Mouse (Mus musculus): Measurements from ENCODE around the gene Zmym5. TPM values are rescaled to one million over a fixed set of nuclear protein-coding genes. Genes with fewer than 3 reads are reported as not detected.
A peak's percentile ranks its signal among the peaks of the same experiment; 100 is the strongest.
"Not testable (repeated sequence)": the region's sequence is repeated elsewhere in the genome, so short reads cannot be mapped to it uniquely, and the experiment has no call there.

The Zmym5 gene
- polyA plus RNA-seq, 1 experiment from 2014 or later, result 34.9 TPM

GRCm38 (mm10) chr14:56776571-56777238 is 34.8 kb downstream of the Zmym5 start:
- TF ChIP-seq CTCF (IDR thresholded peaks at IDR 0.05), result peak; percentile 48
- POLR2A ChIA-PET, result interaction anchor here (0.6 to 0.8 kb wide), 5 partner anchors 14 to 41 kb away, joined by 3 to 10 read pairs (median 4); no protein-coding TSS in a partner anchor
- CTCF ChIA-PET, result interaction anchor here (0.9 to 1.4 kb wide), 2 partner anchors 19 to 88 kb away, joined by 3 read pairs; no protein-coding TSS in a partner anchor
- H3K27me3 ChIP-seq, result no peaks in the 10 kb centered on the region
- ATAC-seq (no peak), DNase-seq (ENCODE audit: low read depth, low spot score) (no peak)
- in situ Hi-C loops (cut with MboI; ENCODE audit: low pct_unique_long_range_greater_than_20kb), result no loop called here

- DNase-seq (ENCODE audit: low read depth, low spot score) (no peak), ATAC-seq (no peak)
- in situ Hi-C loops (cut with MboI; ENCODE audit: low pct_unique_long_range_greater_than_20kb), result no loop called here
- H3K27me3 ChIP-seq, result no peaks in the 10 kb centered on the region
- ChIA-PET POLR2A (no interaction called here), CTCF (interaction anchor here (0.7 to 1.4 kb wide), 2 partner anchors 18 to 60 kb away, joined by 3 to 6 read pairs; no protein-coding TSS in a partner anchor)
- no peak for TF ChIP-seq CTCF (IDR thresholded peaks at IDR 0.05)
Observed at GRCm38 (mm10) chr14:56775416-56775815, 36.1 kb downstream of the Zmym5 start.

- H3K27me3 ChIP-seq; DNase-seq (ENCODE audit: low read depth, low spot score); ATAC-seq; in situ Hi-C loops (cut with MboI; ENCODE audit: low pct_unique_long_range_greater_than_20kb); POLR2A ChIA-PET: not testable (repeated sequence)
- CTCF ChIA-PET, result interaction anchor here (1.4 kb wide), 1 partner anchor 26 kb away, joined by 3 read pairs; no protein-coding TSS in a partner anchor
Observed at GRCm38 (mm10) chr14:56766438-56766837, 45.1 kb downstream of the Zmym5 start.

- DNase-seq (ENCODE audit: low read depth, low spot score); POLR2A ChIA-PET; H3K27me3 ChIP-seq; in situ Hi-C loops (cut with MboI; ENCODE audit: low pct_unique_long_range_greater_than_20kb); ATAC-seq: not testable (repeated sequence)
- CTCF ChIA-PET, result interaction anchor here (1.4 kb wide), 1 partner anchor 27 kb away, joined by 3 read pairs; no protein-coding TSS in a partner anchor
Observed at GRCm38 (mm10) chr14:56765117-56765516, 46.4 kb downstream of the Zmym5 start.

DNA sequence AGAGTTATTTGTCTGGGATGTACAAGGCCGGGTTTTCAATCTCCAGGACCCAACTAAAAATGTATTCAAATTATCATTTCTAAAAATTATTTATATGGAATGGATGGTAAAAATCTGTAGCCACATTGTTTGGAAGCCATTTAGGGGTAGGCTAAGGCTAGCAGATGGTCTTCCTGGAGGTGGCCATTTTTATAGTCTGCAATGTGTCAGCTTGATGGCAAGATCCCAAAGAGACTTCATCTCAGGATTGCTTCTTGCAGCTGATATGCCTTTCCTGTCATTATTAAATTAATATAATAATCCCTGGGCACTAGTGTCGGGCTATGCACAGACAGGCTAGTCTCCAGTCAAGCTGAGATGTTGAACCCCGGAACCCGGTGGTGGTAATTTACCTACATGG is 60.2 kb downstream of the Zmym5 start:
- no peak for TF ChIP-seq CTCF (IDR thresholded peaks at IDR 0.05)

More for the DNA sequence above, 60.2 kb downstream of the Zmym5 start:
- in situ Hi-C loops (cut with MboI; ENCODE audit: low pct_unique_long_range_greater_than_20kb), result no loop called here
- ATAC-seq, result no peak
- H3K27me3 ChIP-seq, result no peaks in the 10 kb centered on the region
- POLR2A ChIA-PET, result interaction anchor here (0.5 kb wide), 1 partner anchor 25 kb away, joined by 4 read pairs; no protein-coding TSS in a partner anchor
- CTCF ChIA-PET, result no interaction called here
- DNase-seq (ENCODE audit: low read depth, low spot score), result no peak

Other genes with a start within 250 kb of the Zmym5 start
- 13.1 TPM for gene Cenpj, start 236.3 kb downstream of the Zmym5 start, polyA plus RNA-seq (2021)
- gene Parp4, start 236.1 kb downstream of the Zmym5 start, polyA plus RNA-seq (2021), result 28.3 TPM
- gene Mphosph8, start 143.5 kb downstream of the Zmym5 start, polyA plus RNA-seq (2021), result 38.7 TPM
- gene Pspc1, start 33.4 kb downstream of the Zmym5 start, polyA plus RNA-seq (2021), result 62.8 TPM
- gene Zmym2, start 74.9 kb upstream of the Zmym5 start, polyA plus RNA-seq (2021), result 52.7 TPM
- not detected for gene Gja3, start 246.4 kb upstream of the Zmym5 start, polyA plus RNA-seq (2021)